Mouse (Mus musculus): ENCODE results near the gene Chdh. TPM values are rescaled to one million over a fixed set of nuclear protein-coding genes. Genes with fewer than 3 reads are reported as not detected.

Chdh gene
- polyA plus RNA-seq, 1 experiment: 2.5 TPM

DNA sequence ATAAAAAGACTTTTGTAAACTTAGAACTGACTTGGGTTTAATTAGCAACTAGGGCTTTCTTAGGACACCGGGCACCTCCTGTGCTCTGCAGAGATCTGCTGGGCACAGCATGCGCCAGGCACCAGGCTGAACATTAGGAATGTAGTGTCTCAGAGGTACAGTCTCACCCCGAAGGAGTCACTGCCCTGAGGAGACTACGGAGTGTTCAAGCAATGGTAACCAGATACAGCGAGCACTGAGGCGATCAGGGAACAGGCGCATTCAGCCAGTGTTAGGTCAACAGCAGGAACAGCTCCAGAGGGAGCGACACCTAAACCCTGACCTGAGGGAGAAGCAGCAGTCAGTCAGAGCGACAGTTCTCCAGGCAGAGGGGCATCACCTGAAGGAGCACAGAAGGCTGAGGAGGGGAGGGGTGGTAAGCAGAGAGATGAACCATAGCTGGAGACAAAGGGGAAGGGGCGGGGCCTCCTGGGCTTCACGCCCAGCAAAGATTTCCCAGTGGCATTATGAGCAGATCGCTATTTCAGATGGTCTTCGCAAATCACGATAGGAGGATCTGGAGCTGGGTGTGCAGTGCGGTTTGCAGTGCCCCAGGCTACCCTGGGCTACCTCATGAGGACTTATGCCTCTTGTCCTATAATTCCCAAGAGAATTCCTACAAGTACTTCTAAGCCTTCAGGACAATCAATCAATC lies 69.4 kb downstream of the Chdh start:
- no peaks in the 10 kb centered on the region for H3K4me1 ChIP-seq (ENCODE audit: control insufficient read depth, insufficient read depth, insufficient read length)
- no peak overlapping the region for H3K27ac ChIP-seq (ENCODE audit: insufficient read depth, low read length)
- DNase-seq (ENCODE audit: low read depth in 1 of 2, low spot score in 2 of 2): no peak
- 83% methylated on average over 15 of the region's 15 CpGs for WGBS
- H3K27me3 ChIP-seq (ENCODE audit: control insufficient read depth, insufficient read depth, low read length): no peaks in the 10 kb centered on the region
- TF ChIP-seq CTCF (IDR thresholded peaks at IDR 0.05; ENCODE audit: extremely low read depth, insufficient read depth, insufficient read length, insufficient replicate concordance) (no peak), POLR2A (IDR thresholded peaks at IDR 0.05; ENCODE audit: low read depth, low read length) (no peak)
- no peak overlapping the region for H3K4me3 ChIP-seq (ENCODE audit: extremely low read depth, insufficient read depth, insufficient read length)
- no peaks in the 10 kb centered on the region for H3K36me3 ChIP-seq (ENCODE audit: control insufficient read depth, insufficient read depth, low read length)

DNA sequence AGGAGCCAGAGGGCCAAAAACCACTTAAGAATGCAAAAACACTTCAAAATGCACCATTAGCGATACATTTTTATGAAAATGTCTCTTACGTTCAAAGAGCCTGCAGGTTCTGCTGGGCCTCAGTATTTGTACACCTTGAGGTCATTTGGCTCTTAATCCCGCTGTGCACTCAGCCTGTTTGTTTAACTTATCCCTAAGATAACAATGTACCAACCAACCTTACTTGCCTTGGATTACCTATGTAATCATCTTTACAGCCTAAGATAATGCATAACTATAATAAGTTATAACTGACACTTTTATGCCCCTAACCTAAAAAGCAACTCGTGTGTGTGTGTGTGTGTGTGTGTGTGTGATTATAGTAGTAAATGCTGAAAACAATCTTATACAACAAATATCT lies 70.9 kb downstream of the Chdh start:
- no peaks in the 10 kb centered on the region for H3K36me3 ChIP-seq (ENCODE audit: control insufficient read depth, insufficient read depth, low read length)
- H3K4me3 ChIP-seq (ENCODE audit: extremely low read depth, insufficient read depth, insufficient read length): no peak overlapping the region
- no peak for TF ChIP-seq POLR2A (IDR thresholded peaks at IDR 0.05; ENCODE audit: low read depth, low read length)
- no peak for TF ChIP-seq CTCF (IDR thresholded peaks at IDR 0.05; ENCODE audit: extremely low read depth, insufficient read depth, insufficient read length, insufficient replicate concordance)
- 91% methylated on average over 4 of the region's 4 CpGs for WGBS
- no peaks in the 10 kb centered on the region for H3K4me1 ChIP-seq (ENCODE audit: control insufficient read depth, insufficient read depth, insufficient read length)
- no peak for DNase-seq (ENCODE audit: low read depth in 1 of 2, low spot score in 2 of 2)
- no peak overlapping the region for H3K27ac ChIP-seq (ENCODE audit: insufficient read depth, low read length)
- H3K27me3 ChIP-seq (ENCODE audit: control insufficient read depth, insufficient read depth, low read length): no peaks in the 10 kb centered on the region

Other genes with a start within 250 kb of the Chdh start
- 11.6 and 13.0 TPM in 2 replicates for gene Selenok, start 40.7 kb upstream of the Chdh start, polyA plus RNA-seq (2012; rRNA removed)
- 12.2 and 14.1 TPM in 2 replicates for gene Actr8, start 30.7 kb upstream of the Chdh start, polyA plus RNA-seq (2012; rRNA removed)
- 0.76 and 1.9 TPM in 2 replicates for gene Il17rb, start 127 bp upstream of the Chdh start, polyA plus RNA-seq (2012; rRNA removed)